Mouse (Mus musculus) olfactory bulb, adult 2 months (tissue): ENCODE measurements around the gene Cebpa.
A peak's percentile ranks its signal among the peaks of the same experiment; 100 is the strongest.

Experiments
- CTCF ChIP-seq: fragments of 200-500 bp; IDR thresholded peaks from 2 replicates; pipeline ENCODE4 v1.5.1; 2012; ENCODE audit warnings: low read depth, mild to moderate bottlenecking, low read length, moderate library complexity; ENCODE audit not compliant: insufficient read depth
- POLR2A ChIP-seq: fragments of 200-500 bp; IDR thresholded peaks from 2 replicates; pipeline ENCODE4 v1.6.1; 2012; ENCODE audit warnings: mild to moderate bottlenecking, low read depth, low read length, moderate library complexity; ENCODE audit not compliant: insufficient read depth

DNA sequence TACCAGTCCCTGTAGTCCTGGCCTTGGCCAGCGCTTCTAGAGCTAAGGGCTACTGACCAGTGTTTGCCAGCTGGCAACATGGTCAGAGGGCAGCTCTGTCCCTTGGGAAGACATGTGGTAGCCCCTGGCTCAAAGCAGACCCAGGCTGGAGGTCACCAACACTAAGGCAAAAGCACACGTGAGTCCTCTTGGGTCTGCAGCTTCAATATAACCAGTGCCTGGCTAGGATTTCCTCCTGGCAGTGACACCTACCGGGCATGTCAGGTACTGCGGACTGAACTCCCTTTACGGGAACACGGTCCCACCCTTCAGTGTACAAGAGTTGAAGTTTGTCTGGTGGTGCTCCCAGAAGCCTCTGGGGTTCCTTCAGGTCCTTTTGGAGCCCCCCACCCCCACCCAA, 50.2 kb downstream of the Cebpa start:
- TF ChIP-seq POLR2A (no peak), CTCF (peak; percentile 66)
